Mouse (Mus musculus) heart, postnatal 10 days (tissue): ENCODE measurements around the gene Sult5a1. TPM values are rescaled to one million over a fixed set of nuclear protein-coding genes. Genes with fewer than 3 reads are reported as not detected.

Experiments used
- DNase-seq, 2 experiments: peaks; one replicate each; pipeline ENCODE4 v3.0.0; 2021
- intact Hi-C: fragments of 180-260 bp; cut with DNase I; formaldehyde crosslinking; loops from one replicate; pipeline ENCODE4 v1.15.1; 2025
- microRNA-seq, 2 experiments: library from miRNA; unstranded; fragments of <30 nt; microRNA quantifications; one replicate each; pipeline ENCODE4 v1.2.0; 2022
- total RNA-seq, 2 experiments: library from RNA; stranded (reverse); gene quantifications; 2 replicates each; pipeline ENCODE4 v1.2.3; 2021

Gene Sult5a1
- total RNA-seq, 2 experiments from 2014 or later: 1.3 to 2.3 TPM

GRCm38 (mm10) chr8:123104046-123104767 lies 53.9 kb downstream of the Sult5a1 start:
- intact Hi-C loops: loop anchor here (5.0 kb wide), 1 partner anchor 62 kb away; the partner anchor contains the start of gene Ankrd11
- DNase-seq: no peak

- intact Hi-C loops: loop anchor here (5.0 kb wide), 1 partner anchor 61 kb away; the partner anchor contains the start of gene Ankrd11
- DNase-seq: no peak
Measured at GRCm38 (mm10) chr8:123103285-123103684, 54.8 kb downstream of the Sult5a1 start.

- peak in 1 of 2 experiments; percentile 51 for DNase-seq
- intact Hi-C loops: loop anchor here (5.0 kb wide), 1 partner anchor 61 kb away; the partner anchor contains the start of gene Ankrd11
Measured at GRCm38 (mm10) chr8:123102855-123103254, 55.3 kb downstream of the Sult5a1 start.

GRCm38 (mm10) chr8:123101735-123102685 lies 56.1 kb downstream of the Sult5a1 start, which contains the start of gene Rpl13:
Gene Rpl13, plus strand, starts transcription at chr8:123102350.
- peak; percentile 99 for DNase-seq
- intact Hi-C loops: loop anchor here (5.0 kb wide), 1 partner anchor 60 kb away; the partner anchor contains the start of gene Ankrd11

- intact Hi-C loops: loop anchor here (5.0 kb wide), 1 partner anchor 59 kb away; the partner anchor contains the start of gene Ankrd11
Measured at GRCm38 (mm10) chr8:123101244-123101643, 56.9 kb downstream of the Sult5a1 start.

GRCm38 (mm10) chr8:123100288-123100687 lies 57.8 kb downstream of the Sult5a1 start:
- DNase-seq: no peak
- intact Hi-C loops: loop anchor here (5.0 kb wide), 1 partner anchor 58 kb away; the partner anchor contains the start of gene Ankrd11

More at GRCm38 (mm10) chr8:123101244-123101643, 56.9 kb downstream of the Sult5a1 start:
- no peak for DNase-seq

- DNase-seq: no peak
- intact Hi-C loops: no loop called here
Measured at GRCm38 (mm10) chr8:123097786-123098584, 60.1 kb downstream of the Sult5a1 start.

- no peak for DNase-seq
- intact Hi-C loops: no loop called here
Measured at GRCm38 (mm10) chr8:123097216-123097615, 60.9 kb downstream of the Sult5a1 start.

Small RNA genes within 50 kb of the gene (microRNA-seq; reads per million reads assigned to microRNA genes)
- 0 reads per million in 2 experiments for gene Mir7079
- 0 to 0.35 reads per million in 2 experiments for gene Mir7080

Other genes starting within 250 kb of the Sult5a1 start
- gene Ankrd11, start 116.0 kb downstream of the Sult5a1 start, total RNA-seq: 10 to 100 TPM; 83.6 to 84.5 TPM
- 10 to 100 TPM; 72.8 to 80.3 TPM for gene Spg7, start 95.4 kb downstream of the Sult5a1 start, total RNA-seq
- 100 to 1,000 TPM; 536 to 545 TPM for gene Rpl13, start 56.0 kb downstream of the Sult5a1 start, total RNA-seq
- 1 to 10 TPM in 1 of 2 experiments, under 1 TPM in 1; 0.64 to 1.3 TPM for gene Cpne7, start 40.9 kb downstream of the Sult5a1 start, total RNA-seq
- gene Dpep1, start 27.9 kb upstream of the Sult5a1 start, total RNA-seq: 10 to 100 TPM in 1 of 2 experiments, 1 to 10 TPM in 1; 9.6 to 29.0 TPM
- gene Chmp1a, start 54.4 kb upstream of the Sult5a1 start, total RNA-seq: 10 to 100 TPM; 64.2 to 82.9 TPM
- gene Spata33, start 54.5 kb upstream of the Sult5a1 start, total RNA-seq: 10 to 100 TPM; 42.9 to 48.5 TPM
- 10 to 100 TPM; 26.4 to 27.9 TPM for gene Cdk10, start 66.5 kb upstream of the Sult5a1 start, total RNA-seq
- 1 to 10 TPM; 6.4 to 6.8 TPM for gene Spata2l, start 77.9 kb upstream of the Sult5a1 start, total RNA-seq
- 10 to 100 TPM; 10.7 to 12.1 TPM for gene Zfp276, start 95.9 kb upstream of the Sult5a1 start, total RNA-seq
- gene Vps9d1, start 96.0 kb upstream of the Sult5a1 start, total RNA-seq: 10 to 100 TPM; 22.9 to 27.0 TPM
- 1 to 10 TPM; 6.5 to 7.4 TPM for gene Fanca, start 160.3 kb upstream of the Sult5a1 start, total RNA-seq
- gene Spire2, start 174.4 kb upstream of the Sult5a1 start, total RNA-seq: under 1 TPM; 0.26 to 0.32 TPM
- 100 to 1,000 TPM; 161 to 167 TPM for gene Tcf25, start 215.4 kb upstream of the Sult5a1 start, total RNA-seq
- gene Mc1r, start 248.8 kb upstream of the Sult5a1 start, total RNA-seq: not detected